Mouse (Mus musculus) small intestine, adult 2 months (tissue): Measurements from ENCODE around the gene Sphk2.

Experiments
- CTCF ChIP-seq: fragments of 200-500 bp; IDR thresholded peaks from 2 replicates; pipeline ENCODE4 v1.5.1; 2012; ENCODE audit warnings: low read depth, mild to moderate bottlenecking, control low read depth, inconsistent platforms, low read length, moderate library complexity, mixed read lengths; ENCODE audit not compliant: insufficient replicate concordance, insufficient read length; ENCODE audit errors: extremely low read depth
- POLR2A ChIP-seq: fragments of 200-500 bp; IDR thresholded peaks from 2 replicates; pipeline ENCODE4 v1.6.1; 2012; ENCODE audit warnings: low read depth, mild to moderate bottlenecking, control low read depth, inconsistent platforms, low read length, moderate library complexity

DNA sequence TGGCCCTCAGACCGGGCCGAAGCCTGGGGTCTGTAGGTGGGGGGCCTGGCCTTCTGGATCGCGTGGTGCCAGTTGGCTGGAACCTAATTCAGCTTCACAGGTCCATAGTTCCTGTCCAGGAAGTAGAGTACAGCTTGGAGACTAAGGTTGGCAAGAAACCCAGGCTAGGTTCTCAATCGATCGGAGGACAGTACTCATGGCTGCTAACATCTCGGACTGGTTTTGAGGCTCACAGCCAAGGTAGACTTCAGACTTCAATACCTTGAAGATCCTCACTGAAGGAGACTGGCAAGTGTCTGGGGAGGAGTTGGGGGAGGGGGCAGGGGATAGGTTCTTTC is 3.4 kb upstream of the Sphk2 start:
- TF ChIP-seq CTCF (no peak), POLR2A (no peak; the same call in none of the 2 replicates)
